Mouse (Mus musculus) myocyte (in vitro differentiated cells): ENCODE results near the gene Cd86. TPM values are rescaled to one million over a fixed set of nuclear protein-coding genes. Genes with fewer than 3 reads are reported as not detected.

Source experiments
- H3K27me3 ChIP-seq: one replicate; pipeline ENCODE4 v1.6.1; 2011; ENCODE audit not compliant: control insufficient read depth, insufficient read depth, insufficient read length
- H3K36me3 ChIP-seq: one replicate; pipeline ENCODE4 v1.6.1; 2011; ENCODE audit not compliant: control insufficient read depth, insufficient read depth
- H3K4me2 ChIP-seq: one replicate; pipeline ENCODE4 v1.6.1; 2011; ENCODE audit warnings: low read depth, control low read depth
- H3K4me3 ChIP-seq: one replicate; pipeline ENCODE4 v1.5.1; 2011; ENCODE audit warnings: mild to moderate bottlenecking, control low read depth, moderate library complexity
- H3K79me2 ChIP-seq: one replicate; pipeline ENCODE4 v1.6.1; 2011; ENCODE audit not compliant: control insufficient read depth, insufficient read depth
- H3ac ChIP-seq: one replicate; pipeline ENCODE4 v1.6.1; 2011; ENCODE audit not compliant: control insufficient read depth, insufficient read length
- E2F4 ChIP-seq: IDR thresholded peaks from one replicate; pipeline ENCODE4 v1.6.1; 2011; ENCODE audit warnings: mild to moderate bottlenecking, control low read depth, moderate library complexity; ENCODE audit not compliant: insufficient read depth
- MAX ChIP-seq: IDR thresholded peaks from one replicate; pipeline ENCODE4 v1.6.1; 2011; ENCODE audit warnings: low read depth, mild to moderate bottlenecking, control low read depth
- MYOD1 ChIP-seq, 3 experiments: IDR thresholded peaks; one replicate each; pipeline ENCODE4 v1.6.1; 2011; ENCODE audit warnings: control low read depth in 2 of 3, low read depth in 2 of 3, mild to moderate bottlenecking in 2 of 3, moderate library complexity in 1 of 3; ENCODE audit not compliant: insufficient read length in 2 of 3, control insufficient read depth in 1 of 3
- POLR2A ChIP-seq: IDR thresholded peaks from one replicate; pipeline ENCODE4 v1.6.1; 2011; ENCODE audit warnings: low read depth, mild to moderate bottlenecking, control low read depth, moderate library complexity; ENCODE audit not compliant: insufficient read length
- POLR2AphosphoS2 ChIP-seq: IDR thresholded peaks from one replicate; pipeline ENCODE4 v1.6.1; 2011; ENCODE audit warnings: low read depth, control low read depth; ENCODE audit not compliant: insufficient read length
- REST ChIP-seq: IDR thresholded peaks from one replicate; pipeline ENCODE4 v1.6.1; 2011; ENCODE audit warnings: mild to moderate bottlenecking, control low read depth, moderate library complexity; ENCODE audit not compliant: insufficient read depth, insufficient read length
- SRF ChIP-seq: IDR thresholded peaks from one replicate; pipeline ENCODE4 v1.6.1; 2011; ENCODE audit warnings: low read depth; ENCODE audit not compliant: control insufficient read depth, insufficient read length
- TCF12 ChIP-seq: IDR thresholded peaks from one replicate; pipeline ENCODE4 v1.6.1; 2011; ENCODE audit warnings: mild to moderate bottlenecking, control low read depth; ENCODE audit not compliant: poor library complexity, insufficient read depth, severe bottlenecking
- TCF3 ChIP-seq: IDR thresholded peaks from one replicate; pipeline ENCODE4 v1.6.1; 2011; ENCODE audit warnings: low read depth, control low read depth; ENCODE audit not compliant: insufficient read length
- USF1 ChIP-seq: IDR thresholded peaks from one replicate; pipeline ENCODE4 v1.6.1; 2011; ENCODE audit warnings: low read depth, mild to moderate bottlenecking, control low read depth, moderate library complexity
- polyA plus RNA-seq: library from polyadenylated mRNA; unstranded; fragments of >200 nt; fragmentation: generic; extraction: Trizol; gene quantifications from one replicate; pipeline ENCODE4 v1.2.1, GENCODE M21; 2012; ENCODE audit warnings: missing spikeins

Cd86 gene
- polyA plus RNA-seq, 1 experiment = not detected

DNA sequence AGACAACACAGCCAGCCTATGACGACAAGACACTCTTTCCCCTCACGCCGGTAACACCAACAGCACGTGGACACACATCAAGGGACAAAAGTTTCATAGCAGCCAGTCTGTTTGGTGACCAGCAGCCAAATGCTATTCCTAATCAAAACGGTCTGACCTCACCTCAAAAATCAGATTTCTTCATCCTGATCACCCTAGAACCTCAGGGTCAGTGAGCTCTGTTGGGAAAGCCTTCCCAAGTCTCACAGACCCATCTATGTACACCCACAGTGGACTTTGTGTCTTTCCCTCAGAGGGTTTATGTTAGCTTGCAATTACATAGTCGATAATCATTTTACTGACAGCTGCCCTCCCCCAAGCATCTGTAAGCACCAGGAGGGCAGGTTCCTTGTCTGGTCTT, 106.3 kb downstream of the Cd86 start:
- Histone ChIP-seq H3K4me3 (no peak overlapping the region), H3K36me3 (no peaks in the 10 kb centered on the region), H3K4me2 (no peak overlapping the region), H3K27me3 (no peaks in the 10 kb centered on the region), H3ac (no peak overlapping the region), H3K79me2 (no peaks in the 10 kb centered on the region)
- TF ChIP-seq POLR2A = no peak
- no peak for TF ChIP-seq MYOD1 (IDR thresholded peaks at IDR 0.05; ENCODE audit: control insufficient read depth in 1 of 3, insufficient read length in 2 of 3, low read depth in 2 of 3)
- TF ChIP-seq REST = no peak
- no peak for TF ChIP-seq MAX
- no peak for TF ChIP-seq POLR2AphosphoS2
- TF ChIP-seq E2F4 = no peak

DNA sequence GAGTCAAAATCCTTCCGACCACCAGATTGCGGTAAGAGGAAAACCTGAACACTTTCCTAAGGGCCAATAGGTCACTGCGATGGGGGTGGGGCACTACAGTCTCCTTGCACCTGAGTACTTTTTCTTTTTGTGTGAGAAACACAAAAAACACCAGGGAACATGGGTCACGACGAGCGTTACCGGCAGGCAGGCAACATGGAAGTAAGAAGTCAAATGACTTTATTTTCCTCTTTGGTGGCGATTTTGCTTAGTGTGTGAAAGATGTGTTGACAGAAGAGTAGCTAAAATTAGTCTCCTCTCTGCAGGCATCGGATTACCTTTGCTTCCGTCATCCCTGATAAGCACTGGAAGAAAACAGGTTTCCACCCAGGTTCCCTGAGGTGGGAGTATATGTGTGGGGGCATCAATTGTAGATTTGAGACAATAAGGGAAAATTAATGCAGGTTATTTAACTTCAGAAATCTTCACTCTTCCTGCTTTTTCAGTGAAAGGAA, 110.2 kb downstream of the Cd86 start:
- no peak overlapping the region for H3K4me3 ChIP-seq
- H3K4me2 ChIP-seq = no peak overlapping the region

More for the DNA sequence above, 110.2 kb downstream of the Cd86 start:
- Histone ChIP-seq H3K36me3 (no peaks in the 10 kb centered on the region), H3ac (no peak overlapping the region), H3K79me2 (no peaks in the 10 kb centered on the region), H3K27me3 (no peaks in the 10 kb centered on the region)
- TF ChIP-seq TCF3 (no peak), POLR2A (no peak), USF1 (no peak), E2F4 (no peak), POLR2AphosphoS2 (no peak), MYOD1 (IDR thresholded peaks at IDR 0.05; ENCODE audit: control insufficient read depth in 1 of 3, insufficient read length in 2 of 3, low read depth in 2 of 3) (no peak), SRF (no peak), TCF12 (no peak)

Other genes starting within 250 kb of the Cd86 start
- not detected for gene Stfa3, start 210.7 kb downstream of the Cd86 start, polyA plus RNA-seq
- 0.08 TPM for gene Casr, start 103.9 kb downstream of the Cd86 start, polyA plus RNA-seq
- gene Ildr1, start 27.9 kb upstream of the Cd86 start, polyA plus RNA-seq = not detected
- not detected for gene Slc15a2, start 118.9 kb upstream of the Cd86 start, polyA plus RNA-seq
- gene Iqcb1, start 162.3 kb upstream of the Cd86 start, polyA plus RNA-seq = 3.2 TPM
- gene Eaf2, start 208.9 kb upstream of the Cd86 start, polyA plus RNA-seq = 0.90 TPM
- 14.3 TPM for gene Golgb1, start 209.1 kb upstream of the Cd86 start, polyA plus RNA-seq